Mouse (Mus musculus) forebrain, embryonic 12.5 days (tissue): ENCODE results near the gene Sytl2. TPM values are rescaled to one million over a fixed set of nuclear protein-coding genes. Genes with fewer than 3 reads are reported as not detected.

Experiments used
- ATAC-seq: fragments of 200-750 bp; cut with Nextera tagmentation; 2 replicates; pipeline ENCODE4 v1.8.0; 2017; ENCODE audit warnings: moderate TSS enrichment; ENCODE audit not compliant: low FRiP score
- H3K27ac ChIP-seq: fragments of 300-500 bp; sonication (generic); 2 replicates; pipeline ENCODE4 v1.5.1; 2016; ENCODE audit warnings: mild to moderate bottlenecking
- H3K27me3 ChIP-seq: fragments of 300-500 bp; sonication (generic); 2 replicates; pipeline ENCODE4 v1.6.1; 2016; ENCODE audit warnings: mild to moderate bottlenecking
- H3K36me3 ChIP-seq: fragments of 300-500 bp; sonication (generic); replicated peaks from 2 replicates; pipeline ENCODE4 v1.6.1; 2016; ENCODE audit warnings: mild to moderate bottlenecking
- H3K4me1 ChIP-seq: fragments of 300-500 bp; sonication (generic); 2 replicates; pipeline ENCODE4 v1.6.1; 2016
- H3K4me2 ChIP-seq: fragments of 300-500 bp; sonication (generic); 2 replicates; pipeline ENCODE4 v1.6.1; 2016; ENCODE audit warnings: mild to moderate bottlenecking, moderate library complexity
- H3K4me3 ChIP-seq: fragments of 300-500 bp; sonication (generic); replicated peaks from 2 replicates; pipeline ENCODE4 v1.5.1; 2016; ENCODE audit warnings: mild to moderate bottlenecking
- H3K9ac ChIP-seq: fragments of 300-500 bp; sonication (generic); 2 replicates; pipeline ENCODE4 v1.6.1; 2016; ENCODE audit warnings: mild to moderate bottlenecking
- H3K9me3 ChIP-seq: fragments of 300-500 bp; sonication (generic); 2 replicates; pipeline ENCODE4 v1.6.1; 2016
- WGBS: fragments of 180-500 bp; shearing (Covaris S2); methylation state at CpG from one replicate; pipeline ENCODE4 v1.1.7; 2016; 5-methylcytosine and 5-hydroxymethylcytosine counted together
- polyA plus RNA-seq: library from polyadenylated mRNA; unstranded; fragments of >200 nt; fragmentation: Nextera tagmentation; extraction: Ambion mirVana; gene quantifications from 2 replicates; pipeline ENCODE4 v1.2.1, GENCODE M21; 2016

Sytl2 gene
- polyA plus RNA-seq, 1 experiment from 2014 or later = 1.0 TPM

GRCm38 (mm10) chr7:90280878-90281277 is 21.2 kb upstream of the Sytl2 start:
- H3K4me2 ChIP-seq = no peak overlapping the region
- H3K9ac ChIP-seq = no peak overlapping the region
- no peak for ATAC-seq
- 61% methylated on average over 8 of the region's 8 CpGs for WGBS
- H3K4me3 ChIP-seq = no peak overlapping the region
- H3K27ac ChIP-seq = no peak overlapping the region
- H3K36me3 ChIP-seq = no peaks in the 10 kb centered on the region
- no peaks in the 10 kb centered on the region for H3K4me1 ChIP-seq
- no peaks in the 10 kb centered on the region for H3K27me3 ChIP-seq
- no peaks in the 10 kb centered on the region for H3K9me3 ChIP-seq

- Histone ChIP-seq H3K9me3 (no peaks in the 10 kb centered on the region), H3K4me3 (no peak overlapping the region), H3K27me3 (no peaks in the 10 kb centered on the region), H3K9ac (no peak overlapping the region), H3K27ac (no peak overlapping the region), H3K4me1 (no peaks in the 10 kb centered on the region), H3K4me2 (no peak overlapping the region), H3K36me3 (no peaks in the 10 kb centered on the region)
- ATAC-seq = no peak
- WGBS = 87% methylated on average over 11 of the region's 11 CpGs
These were observed 20.1 kb upstream of the Sytl2 start for GRCm38 (mm10) chr7:90281759-90282546.

GRCm38 (mm10) chr7:90282786-90283185 is 19.3 kb upstream of the Sytl2 start:
- Histone ChIP-seq H3K9ac (no peak overlapping the region), H3K27me3 (no peaks in the 10 kb centered on the region), H3K4me2 (no peak overlapping the region), H3K4me1 (no peaks in the 10 kb centered on the region), H3K27ac (no peak overlapping the region), H3K36me3 (no peaks in the 10 kb centered on the region), H3K9me3 (no peaks in the 10 kb centered on the region), H3K4me3 (no peak overlapping the region)
- WGBS = 64% methylated on average over 1 of the region's 1 CpGs
- ATAC-seq = no peak

- ATAC-seq = no peak
- Histone ChIP-seq H3K9me3 (no peaks in the 10 kb centered on the region), H3K9ac (no peak overlapping the region), H3K4me1 (no peaks in the 10 kb centered on the region), H3K4me3 (no peak overlapping the region), H3K4me2 (no peak overlapping the region), H3K36me3 (no peaks in the 10 kb centered on the region), H3K27me3 (no peaks in the 10 kb centered on the region), H3K27ac (no peak overlapping the region)
- 86% methylated on average over 7 of the region's 7 CpGs for WGBS
These were observed 17.3 kb upstream of the Sytl2 start for GRCm38 (mm10) chr7:90284793-90285192.

GRCm38 (mm10) chr7:90291885-90292284 is 10.2 kb upstream of the Sytl2 start:
- no peak for ATAC-seq
- Histone ChIP-seq H3K4me2 (no peak overlapping the region), H3K4me3 (no peak overlapping the region), H3K4me1 (no peaks in the 10 kb centered on the region), H3K27ac (no peak overlapping the region), H3K27me3 (no peaks in the 10 kb centered on the region), H3K9me3 (no peaks in the 10 kb centered on the region), H3K36me3 (no peaks in the 10 kb centered on the region), H3K9ac (no peak overlapping the region)
- 86% methylated on average over 6 of the region's 6 CpGs for WGBS

- H3K27ac ChIP-seq = no peak overlapping the region
- peaks cover 36% of the 10 kb centered on the region for H3K27me3 ChIP-seq
- no peaks in the 10 kb centered on the region for H3K36me3 ChIP-seq
- no peaks in the 10 kb centered on the region for H3K9me3 ChIP-seq
- peak overlapping the region; percentile 74 for H3K4me2 ChIP-seq
- H3K4me3 ChIP-seq = peak overlapping the region; percentile 54
- WGBS = 5% methylated on average over 27 of the region's 27 CpGs
- H3K9ac ChIP-seq = peak overlapping the region; percentile 42
- ATAC-seq = peak; percentile 31
- peaks cover 11% of the 10 kb centered on the region for H3K4me1 ChIP-seq
These were observed 848 bp downstream of the Sytl2 start for GRCm38 (mm10) chr7:90302647-90303552.

- WGBS = 4% methylated on average over 3 of the region's 3 CpGs
- H3K4me1 ChIP-seq = peaks cover 11% of the 10 kb centered on the region
- no peak overlapping the region for H3K27ac ChIP-seq
- no peak overlapping the region for H3K4me2 ChIP-seq
- no peak for ATAC-seq
- no peak overlapping the region for H3K4me3 ChIP-seq
- no peaks in the 10 kb centered on the region for H3K9me3 ChIP-seq
- H3K36me3 ChIP-seq = no peaks in the 10 kb centered on the region
- peaks cover 23% of the 10 kb centered on the region for H3K27me3 ChIP-seq
- no peak overlapping the region for H3K9ac ChIP-seq
These were observed 4.0 kb downstream of the Sytl2 start for GRCm38 (mm10) chr7:90306079-90306478.

- no peak overlapping the region for H3K4me3 ChIP-seq
- H3K9ac ChIP-seq = no peak overlapping the region
- H3K27ac ChIP-seq = no peak overlapping the region
- H3K27me3 ChIP-seq = peaks cover 23% of the 10 kb centered on the region
- H3K4me2 ChIP-seq = no peak overlapping the region
- H3K4me1 ChIP-seq = peaks cover 11% of the 10 kb centered on the region
- WGBS = 94% methylated on average over 1 of the region's 1 CpGs
- no peaks in the 10 kb centered on the region for H3K9me3 ChIP-seq
- H3K36me3 ChIP-seq = no peaks in the 10 kb centered on the region
- ATAC-seq = no peak
These were observed 4.9 kb downstream of the Sytl2 start for GRCm38 (mm10) chr7:90306968-90307367.

GRCm38 (mm10) chr7:90308003-90308402 is 6.0 kb downstream of the Sytl2 start:
- 78% methylated on average over 6 of the region's 6 CpGs for WGBS
- Histone ChIP-seq H3K4me1 (peaks cover 4% of the 10 kb centered on the region), H3K27me3 (peaks cover 14% of the 10 kb centered on the region), H3K36me3 (no peaks in the 10 kb centered on the region), H3K4me2 (no peak overlapping the region), H3K9ac (no peak overlapping the region), H3K4me3 (no peak overlapping the region), H3K9me3 (no peaks in the 10 kb centered on the region), H3K27ac (no peak overlapping the region)
- ATAC-seq = no peak

- Histone ChIP-seq H3K27me3 (no peaks in the 10 kb centered on the region), H3K4me2 (no peak overlapping the region), H3K9ac (no peak overlapping the region), H3K4me1 (no peaks in the 10 kb centered on the region), H3K36me3 (no peaks in the 10 kb centered on the region), H3K9me3 (no peaks in the 10 kb centered on the region), H3K27ac (no peak overlapping the region), H3K4me3 (no peak overlapping the region)
- WGBS = 80% methylated on average over 7 of the region's 7 CpGs
- ATAC-seq = no peak
These were observed 10.3 kb downstream of the Sytl2 start for GRCm38 (mm10) chr7:90312151-90312883.

GRCm38 (mm10) chr7:90313421-90313820 is 11.4 kb downstream of the Sytl2 start:
- H3K27ac ChIP-seq = no peak overlapping the region
- 86% methylated on average over 3 of the region's 3 CpGs for WGBS
- no peaks in the 10 kb centered on the region for H3K27me3 ChIP-seq
- H3K4me1 ChIP-seq = no peaks in the 10 kb centered on the region
- no peak overlapping the region for H3K4me3 ChIP-seq
- no peaks in the 10 kb centered on the region for H3K36me3 ChIP-seq
- ATAC-seq = no peak
- no peaks in the 10 kb centered on the region for H3K9me3 ChIP-seq
- H3K9ac ChIP-seq = no peak overlapping the region
- H3K4me2 ChIP-seq = no peak overlapping the region

- no peaks in the 10 kb centered on the region for H3K36me3 ChIP-seq
- WGBS = 91% methylated on average over 2 of the region's 2 CpGs
These were observed 14.8 kb downstream of the Sytl2 start for GRCm38 (mm10) chr7:90316823-90317222.

More at GRCm38 (mm10) chr7:90316823-90317222, 14.8 kb downstream of the Sytl2 start:
- Histone ChIP-seq H3K4me2 (no peak overlapping the region), H3K27me3 (no peaks in the 10 kb centered on the region), H3K9ac (no peak overlapping the region), H3K4me1 (no peaks in the 10 kb centered on the region), H3K4me3 (no peak overlapping the region), H3K27ac (no peak overlapping the region), H3K9me3 (no peaks in the 10 kb centered on the region)
- ATAC-seq = no peak
